Mouse (Mus musculus): ENCODE results near the gene Odf3b. TPM values are rescaled to one million over a fixed set of nuclear protein-coding genes. Genes with fewer than 3 reads are reported as not detected.

Gene Odf3b
- polyA plus RNA-seq, 1 experiment, result 16.5 TPM

DNA sequence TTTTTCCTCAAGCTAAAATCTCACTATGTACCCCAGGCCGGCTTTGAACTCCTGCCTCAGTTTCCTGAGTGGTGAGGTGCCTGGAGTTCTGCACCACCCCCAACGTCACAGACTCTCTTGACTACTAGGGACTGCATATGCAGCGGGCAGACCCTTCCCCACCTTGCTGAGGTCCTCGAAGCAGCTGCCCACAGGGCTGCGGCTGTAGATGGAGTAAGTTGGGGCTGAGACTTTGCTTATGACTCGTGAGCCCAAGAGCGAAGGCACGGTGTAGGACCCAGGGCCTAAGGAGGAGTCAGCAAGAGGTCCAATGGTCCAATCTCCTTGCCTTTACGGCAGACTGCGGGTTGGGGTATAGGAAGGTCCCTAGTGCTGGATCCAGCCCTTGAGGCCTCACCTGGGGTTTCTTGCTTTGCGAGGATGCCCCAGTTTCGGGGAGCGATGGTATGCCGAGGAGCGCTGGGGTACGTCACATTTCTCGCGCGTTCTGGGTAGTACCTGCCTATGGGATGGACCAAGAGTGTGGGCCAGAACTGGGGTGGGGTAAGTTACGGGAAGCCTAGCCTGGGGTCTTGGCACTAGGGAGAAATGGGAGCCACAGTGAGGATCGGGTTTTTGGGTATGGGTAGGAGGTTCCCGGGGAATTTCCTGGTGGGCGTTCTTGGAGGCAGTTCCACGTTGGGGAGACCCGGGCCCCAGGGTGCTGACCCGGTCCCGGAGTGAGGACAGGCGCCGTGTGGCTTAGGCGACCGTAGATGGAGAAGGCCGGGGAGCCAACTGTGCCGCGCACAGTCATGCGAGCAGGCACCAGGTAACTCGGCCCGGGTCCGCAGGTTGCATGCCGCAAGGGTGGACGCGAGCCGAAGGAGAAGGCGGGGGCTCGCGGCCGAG is 899 bp downstream of the Odf3b start:
- H3K36me3 ChIP-seq (replicated peaks; ENCODE audit: low read length), result no peaks in the 10 kb centered on the region
- peak overlapping the region; percentile 90 for H3K4me3 ChIP-seq (replicated peaks)

DNA sequence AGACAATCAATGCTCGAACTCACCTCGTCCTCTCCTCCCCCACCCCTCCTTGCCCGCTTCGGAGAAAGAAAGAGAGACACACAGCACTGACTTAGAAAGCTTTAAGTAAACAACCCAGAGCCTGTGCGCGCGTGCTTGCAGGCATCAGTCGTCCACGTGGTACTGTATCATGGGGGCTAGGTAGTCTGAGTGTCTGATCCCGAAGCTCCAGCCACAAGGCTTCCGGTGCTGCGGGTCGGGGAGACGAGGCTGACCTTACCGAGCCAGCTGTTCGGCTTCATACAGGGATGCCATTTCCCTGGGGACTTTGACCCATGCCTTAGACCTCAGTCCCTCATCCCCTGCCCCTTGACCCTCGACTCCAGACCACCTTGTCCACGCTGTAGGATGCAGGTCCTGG is 1.7 kb downstream of the Odf3b start:
- Histone ChIP-seq H3K4me3 (replicated peaks) (no peak overlapping the region), H3K9me3 (no peaks in the 10 kb centered on the region), H3K4me1 (peaks cover 56% of the 10 kb centered on the region), H3K27me3 (replicated peaks) (peaks cover 27% of the 10 kb centered on the region), H3K36me3 (replicated peaks; ENCODE audit: low read length) (peaks cover 5% of the 10 kb centered on the region)
- TF ChIP-seq FLI1 (IDR thresholded peaks at IDR 0.05; ENCODE audit: low read length) (no peak), GATA1 (IDR thresholded peaks at IDR 0.05; ENCODE audit: borderline replicate concordance, low read length) (no peak)

More for the DNA sequence above, 899 bp downstream of the Odf3b start:
- Histone ChIP-seq H3K27me3 (replicated peaks) (peaks cover 34% of the 10 kb centered on the region), H3K4me1 (peaks cover 47% of the 10 kb centered on the region), H3K9me3 (no peaks in the 10 kb centered on the region)
- TF ChIP-seq FLI1 (IDR thresholded peaks at IDR 0.05; ENCODE audit: low read length), result no peak

DNA sequence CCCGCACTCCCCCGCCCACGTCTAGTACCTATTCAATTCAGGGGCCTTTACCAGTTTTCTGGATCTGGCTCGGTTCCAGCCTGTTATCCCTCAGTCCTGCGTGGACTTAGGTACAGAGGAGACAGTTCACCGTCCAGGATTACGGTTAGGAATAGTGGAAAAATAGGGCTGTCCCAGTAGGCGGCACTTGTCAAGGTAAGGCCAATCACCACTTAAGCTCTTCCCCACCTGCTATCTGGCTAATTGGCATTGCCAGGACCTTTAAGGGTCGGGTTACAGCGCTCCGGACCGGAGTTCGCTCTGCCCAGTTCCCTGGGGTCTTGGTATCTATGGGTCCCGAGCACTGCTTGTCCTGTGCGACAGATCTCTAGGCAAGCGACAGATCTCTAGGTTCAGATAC is 2.1 kb downstream of the Odf3b start, which contains the start of gene Tymp:
Gene Tymp (minus strand): TSS at position 83 of the 400 bp plus-strand sequence.
- H3K4me1 ChIP-seq, result peaks cover 60% of the 10 kb centered on the region
- H3K4me3 ChIP-seq (replicated peaks), result no peak within 1 kb of the TSS
- H3K27me3 ChIP-seq (replicated peaks), result peaks cover 27% of the 10 kb centered on the region
- H3K36me3 ChIP-seq (replicated peaks; ENCODE audit: low read length), result peaks cover 9% of the 10 kb centered on the region
- no peak for TF ChIP-seq FLI1 (IDR thresholded peaks at IDR 0.05; ENCODE audit: low read length)
- TF ChIP-seq GATA1 (IDR thresholded peaks at IDR 0.05; ENCODE audit: borderline replicate concordance, low read length), result no peak
- H3K9me3 ChIP-seq, result no peaks in the 10 kb centered on the region

DNA sequence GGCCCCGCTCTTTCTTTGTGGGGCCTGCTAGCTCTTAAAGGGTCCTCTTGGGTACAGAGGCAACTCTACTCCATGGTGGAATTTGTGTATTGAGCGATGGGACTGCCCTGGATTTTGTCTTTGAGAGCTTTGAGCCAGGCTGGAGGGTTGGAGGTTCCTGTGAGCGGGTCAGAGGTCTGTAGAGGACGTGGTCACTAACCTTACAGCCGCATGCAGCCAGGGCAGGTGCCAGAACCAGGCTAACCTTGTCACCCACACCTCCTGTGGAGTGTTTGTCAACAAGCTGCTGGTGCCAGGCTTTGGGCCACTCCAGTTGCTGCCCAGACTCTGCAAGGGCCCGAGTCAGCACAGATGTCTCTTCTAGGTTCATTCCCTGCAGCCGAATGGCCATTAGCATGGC is 3.0 kb downstream of the Odf3b start:
- no peaks in the 10 kb centered on the region for H3K9me3 ChIP-seq
- TF ChIP-seq GATA1 (IDR thresholded peaks at IDR 0.05; ENCODE audit: borderline replicate concordance, low read length), result no peak
- no peak for TF ChIP-seq FLI1 (IDR thresholded peaks at IDR 0.05; ENCODE audit: low read length)
- H3K4me3 ChIP-seq (replicated peaks), result no peak overlapping the region
- peaks cover 18% of the 10 kb centered on the region for H3K36me3 ChIP-seq (replicated peaks; ENCODE audit: low read length)
- peaks cover 27% of the 10 kb centered on the region for H3K27me3 ChIP-seq (replicated peaks)
- peaks cover 69% of the 10 kb centered on the region for H3K4me1 ChIP-seq

DNA sequence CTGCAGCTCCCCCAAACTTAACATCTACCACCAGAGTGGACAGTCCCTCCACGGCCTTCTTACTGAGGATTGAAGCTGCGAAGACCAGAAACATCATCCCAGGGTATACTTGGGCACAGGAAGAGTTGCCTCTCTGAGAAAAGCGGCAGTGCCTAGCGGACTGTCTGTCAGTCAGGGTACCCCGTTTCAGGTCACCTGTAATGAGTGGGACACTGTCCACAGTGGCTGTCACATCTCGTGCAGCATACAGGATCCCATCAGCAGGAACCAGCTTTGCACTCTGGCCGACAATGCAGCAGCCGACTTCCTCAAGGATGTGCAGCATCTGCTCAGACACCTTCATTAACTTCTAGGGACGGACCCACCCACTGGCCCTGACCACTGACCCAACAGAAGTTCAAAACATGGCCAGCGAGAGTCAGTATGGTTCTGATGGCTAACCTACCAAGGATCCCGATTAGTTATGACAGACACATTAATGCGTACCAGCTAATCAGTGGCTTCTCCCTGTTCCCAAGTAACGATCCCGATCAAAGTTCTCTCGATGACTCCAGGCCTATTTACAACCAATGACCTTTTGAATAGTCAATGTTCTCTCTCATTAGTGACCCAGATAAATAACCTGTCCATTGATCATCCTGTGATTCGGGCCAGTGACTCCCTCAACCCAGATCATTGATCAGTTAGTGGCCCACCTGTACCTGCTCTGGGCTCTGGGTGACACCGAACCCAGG is 4.1 kb downstream of the Odf3b start:
- peaks cover 29% of the 10 kb centered on the region for H3K36me3 ChIP-seq (replicated peaks; ENCODE audit: low read length)
- peaks cover 75% of the 10 kb centered on the region for H3K4me1 ChIP-seq

DNA sequence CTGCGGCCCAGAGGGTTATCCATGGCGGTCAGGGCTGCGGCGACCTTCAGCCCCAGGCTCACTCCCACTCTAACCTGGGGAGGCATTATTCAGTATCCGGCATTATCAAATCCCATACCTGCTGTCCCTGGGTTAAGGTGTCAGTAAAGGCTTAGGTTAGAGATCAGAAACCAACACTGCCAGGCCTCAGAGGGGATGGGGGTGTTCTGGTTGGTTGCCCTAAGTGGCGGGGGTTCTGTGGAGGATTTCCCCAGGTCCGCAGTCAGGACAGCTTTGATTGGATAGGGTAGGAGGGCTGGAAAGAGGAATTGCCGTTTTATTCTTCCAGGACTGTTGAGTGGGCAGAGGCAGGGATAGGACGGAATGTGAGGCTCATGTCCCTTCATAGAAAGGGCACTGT is 4.7 kb downstream of the Odf3b start:
- peak overlapping the region; percentile 99 for H3K4me3 ChIP-seq (replicated peaks)
- peaks cover 35% of the 10 kb centered on the region for H3K36me3 ChIP-seq (replicated peaks; ENCODE audit: low read length)
- no peak for TF ChIP-seq FLI1 (IDR thresholded peaks at IDR 0.05; ENCODE audit: low read length)
- TF ChIP-seq GATA1 (IDR thresholded peaks at IDR 0.05; ENCODE audit: borderline replicate concordance, low read length), result no peak
- peaks cover 24% of the 10 kb centered on the region for H3K27me3 ChIP-seq (replicated peaks)
- no peaks in the 10 kb centered on the region for H3K9me3 ChIP-seq
- H3K4me1 ChIP-seq, result peaks cover 71% of the 10 kb centered on the region

More for the DNA sequence above, 4.1 kb downstream of the Odf3b start:
- TF ChIP-seq GATA1 (IDR thresholded peaks at IDR 0.05; ENCODE audit: borderline replicate concordance, low read length), result no peak
- TF ChIP-seq FLI1 (IDR thresholded peaks at IDR 0.05; ENCODE audit: low read length), result no peak
- Histone ChIP-seq H3K4me3 (replicated peaks) (peak overlapping the region; percentile 7), H3K27me3 (replicated peaks) (peaks cover 27% of the 10 kb centered on the region), H3K9me3 (no peaks in the 10 kb centered on the region)

DNA sequence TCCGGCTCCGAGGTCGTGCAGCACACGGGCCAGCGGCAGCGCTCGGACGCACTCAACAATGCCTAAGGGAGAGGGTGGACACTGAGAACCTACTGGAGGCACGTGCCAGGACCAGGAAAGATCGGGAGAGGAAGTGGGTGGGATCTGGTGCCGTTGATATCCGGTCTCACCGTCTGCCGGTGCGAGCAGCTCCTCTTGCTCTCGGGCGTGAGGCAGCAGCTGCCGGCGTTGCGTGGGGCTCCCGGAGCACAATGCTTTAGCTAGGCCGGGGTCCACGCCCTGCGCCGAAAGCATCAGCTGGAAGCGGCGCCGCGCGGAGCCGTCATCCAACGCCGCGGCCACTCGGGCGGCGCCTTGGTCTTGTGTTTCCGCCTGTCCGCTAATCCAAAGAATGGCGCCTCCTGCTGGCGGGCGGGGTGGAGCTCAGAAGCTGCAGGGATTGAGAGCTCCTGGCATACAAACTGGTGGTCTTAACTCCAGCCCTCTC is 5.3 kb downstream of the Odf3b start, which contains the start of gene Sco2:
Gene Sco2 (minus strand): TSS at position 85 of the 487 bp plus-strand sequence.
- Histone ChIP-seq H3K4me1 (peaks cover 66% of the 10 kb centered on the region), H3K9me3 (no peaks in the 10 kb centered on the region), H3K36me3 (replicated peaks; ENCODE audit: low read length) (peaks cover 41% of the 10 kb centered on the region), H3K27me3 (replicated peaks) (peaks cover 20% of the 10 kb centered on the region), H3K4me3 (replicated peaks) (peak within 1 kb of the TSS; percentile 99)
- TF ChIP-seq FLI1 (IDR thresholded peaks at IDR 0.05; ENCODE audit: low read length) (no peak), GATA1 (IDR thresholded peaks at IDR 0.05; ENCODE audit: borderline replicate concordance, low read length) (no peak)

DNA sequence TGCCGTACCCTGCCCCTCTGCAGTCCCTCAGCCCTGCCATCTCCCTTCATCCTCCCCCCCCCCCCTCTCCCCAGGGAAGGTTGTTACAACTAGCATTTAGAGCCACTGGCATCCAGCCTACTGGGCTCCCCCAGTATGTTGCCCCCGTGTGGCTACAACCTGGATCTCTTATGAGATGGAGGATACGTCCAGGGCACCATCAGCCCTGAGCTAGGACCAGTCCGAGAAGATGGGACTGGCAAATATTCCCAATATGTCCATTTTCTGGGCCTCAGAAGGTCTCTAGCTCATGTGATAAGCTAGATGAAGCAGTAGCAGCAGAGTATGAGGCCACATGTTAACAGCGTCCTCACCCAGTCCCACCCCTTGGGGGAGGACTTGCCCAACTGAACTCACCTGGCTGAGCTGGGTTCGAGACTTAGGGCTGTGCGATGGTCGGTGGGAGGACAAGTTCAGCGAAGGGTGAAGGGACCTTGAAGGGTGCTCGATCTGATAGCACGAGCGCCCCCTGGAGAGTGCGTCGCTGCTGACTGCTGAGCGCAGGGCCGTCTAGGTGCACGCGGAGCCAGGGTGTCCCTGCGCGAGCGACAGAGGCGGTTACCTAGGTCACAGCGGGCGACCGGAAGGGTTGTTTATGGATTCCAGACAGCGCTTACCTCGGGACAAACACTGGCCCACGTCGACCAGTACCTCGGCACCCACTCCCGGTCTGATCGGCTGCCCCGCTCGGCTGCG is 5.9 kb downstream of the Odf3b start:
- Histone ChIP-seq H3K4me1 (peaks cover 60% of the 10 kb centered on the region), H3K36me3 (replicated peaks; ENCODE audit: low read length) (peaks cover 47% of the 10 kb centered on the region), H3K4me3 (replicated peaks) (peak overlapping the region; percentile 99), H3K9me3 (no peaks in the 10 kb centered on the region), H3K27me3 (replicated peaks) (peaks cover 13% of the 10 kb centered on the region)
- TF ChIP-seq FLI1 (IDR thresholded peaks at IDR 0.05; ENCODE audit: low read length) (no peak), GATA1 (IDR thresholded peaks at IDR 0.05; ENCODE audit: borderline replicate concordance, low read length) (0 out of 3 replicates have a peak, but pooled peaks have one; percentile 12)

DNA sequence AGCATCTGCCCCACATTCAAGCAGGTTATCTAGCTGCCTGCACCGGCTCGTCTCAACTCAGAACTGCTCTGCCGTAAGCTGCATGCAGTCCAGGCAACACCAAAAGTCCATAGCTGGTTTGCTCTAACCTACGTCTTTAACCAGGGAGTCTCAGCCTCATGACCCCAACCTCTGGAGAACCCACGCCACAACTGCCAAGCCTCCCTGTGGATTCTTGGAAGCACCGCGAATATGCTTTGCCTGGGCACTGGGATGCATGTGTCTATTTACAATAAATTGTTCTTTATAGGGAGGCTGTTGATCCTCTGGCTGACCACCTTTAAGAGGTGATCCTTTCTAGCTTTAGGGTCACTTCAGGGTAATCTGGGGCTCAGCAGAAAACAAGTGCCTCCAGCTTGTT is 6.5 kb downstream of the Odf3b start:
- TF ChIP-seq GATA1 (IDR thresholded peaks at IDR 0.05; ENCODE audit: borderline replicate concordance, low read length) (no peak), FLI1 (IDR thresholded peaks at IDR 0.05; ENCODE audit: low read length) (no peak)
- peaks cover 53% of the 10 kb centered on the region for H3K36me3 ChIP-seq (replicated peaks; ENCODE audit: low read length)
- H3K27me3 ChIP-seq (replicated peaks), result peaks cover 7% of the 10 kb centered on the region
- peak overlapping the region; percentile 99 for H3K4me3 ChIP-seq (replicated peaks)
- no peaks in the 10 kb centered on the region for H3K9me3 ChIP-seq
- peaks cover 55% of the 10 kb centered on the region for H3K4me1 ChIP-seq
